Mouse (Mus musculus): Measurements from ENCODE around the gene Vat1l.

- TF ChIP-seq CTCF (IDR thresholded peaks at IDR 0.05; ENCODE audit: extremely low read depth, insufficient read length, insufficient replicate concordance, low read depth, low read length) (no peak), POLR2A (IDR thresholded peaks at IDR 0.05; ENCODE audit: low read depth, low read length) (no peak)
Measured at GRCm38 (mm10) chr8:114224001-114224400, 18.6 kb downstream of the Vat1l start.

Measured in small intestine, adult 2 months (tissue).